Mouse (Mus musculus): ENCODE data around the gene Actl6b. TPM values are rescaled to one million over a fixed set of nuclear protein-coding genes. Genes with fewer than 3 reads are reported as not detected.

Actl6b gene
- polyA plus RNA-seq, 1 experiment, result not detected

- no peak overlapping the region for H3ac ChIP-seq (ENCODE audit: control insufficient read depth, insufficient read length, low read depth)
- no peaks in the 10 kb centered on the region for H3K79me3 ChIP-seq (ENCODE audit: low read depth)
- H3K4me3 ChIP-seq (ENCODE audit: insufficient read depth, poor library complexity, severe bottlenecking), result no peak overlapping the region
- TF ChIP-seq CEBPB (IDR thresholded peaks at IDR 0.05; ENCODE audit: low read depth), result no peak
- no peak for TF ChIP-seq MAX (IDR thresholded peaks at IDR 0.05)
- TF ChIP-seq MYOD1 (IDR thresholded peaks at IDR 0.05; ENCODE audit: control insufficient read depth, insufficient read length, low read depth), result no peak
- TF ChIP-seq FOSL1 (IDR thresholded peaks at IDR 0.05; ENCODE audit: insufficient read depth, low read length, poor library complexity, severe bottlenecking), result no peak
- H3K79me2 ChIP-seq (ENCODE audit: control insufficient read depth, insufficient read depth), result no peaks in the 10 kb centered on the region
- peaks cover 25% of the 10 kb centered on the region for H3K27me3 ChIP-seq (ENCODE audit: control insufficient read depth, insufficient read depth, insufficient read length)
- H3K36me3 ChIP-seq (ENCODE audit: control insufficient read depth, insufficient read depth), result no peaks in the 10 kb centered on the region
These were observed 2.2 kb upstream of the Actl6b start for GRCm38 (mm10) chr5:137551119-137551518.

GRCm38 (mm10) chr5:137553000-137553399 lies 317 bp upstream of the Actl6b start:
- Histone ChIP-seq H3K36me3 (ENCODE audit: control insufficient read depth, insufficient read depth) (no peaks in the 10 kb centered on the region), H3K79me3 (ENCODE audit: low read depth) (no peaks in the 10 kb centered on the region), H3K79me2 (ENCODE audit: control insufficient read depth, insufficient read depth) (no peaks in the 10 kb centered on the region), H3K4me3 (ENCODE audit: insufficient read depth, poor library complexity, severe bottlenecking) (no peak overlapping the region), H3K27me3 (ENCODE audit: control insufficient read depth, insufficient read depth, insufficient read length) (peaks cover 25% of the 10 kb centered on the region), H3ac (ENCODE audit: control insufficient read depth, insufficient read length, low read depth) (no peak overlapping the region)
- no peak for TF ChIP-seq CTCF (IDR thresholded peaks at IDR 0.05; ENCODE audit: control insufficient read depth, insufficient read depth, insufficient read length)
- TF ChIP-seq USF1 (IDR thresholded peaks at IDR 0.05; ENCODE audit: low read depth), result no peak
- no peak for TF ChIP-seq MAX (IDR thresholded peaks at IDR 0.05)
- no peak for TF ChIP-seq CEBPB (IDR thresholded peaks at IDR 0.05; ENCODE audit: low read depth)
- no peak for TF ChIP-seq MYOG (IDR thresholded peaks at IDR 0.05; ENCODE audit: control insufficient read depth, extremely low read depth, insufficient read length)
- no peak for TF ChIP-seq FOSL1 (IDR thresholded peaks at IDR 0.05; ENCODE audit: insufficient read depth, low read length, poor library complexity, severe bottlenecking)
- no peak for TF ChIP-seq MYOD1 (IDR thresholded peaks at IDR 0.05; ENCODE audit: control insufficient read depth, insufficient read length, low read depth)

- no peak overlapping the region for H3K4me3 ChIP-seq (ENCODE audit: insufficient read depth, poor library complexity, severe bottlenecking)
- H3ac ChIP-seq (ENCODE audit: control insufficient read depth, insufficient read length, low read depth), result no peak overlapping the region
- TF ChIP-seq USF1 (IDR thresholded peaks at IDR 0.05; ENCODE audit: low read depth) (no peak), CTCF (IDR thresholded peaks at IDR 0.05; ENCODE audit: control insufficient read depth, insufficient read depth, insufficient read length) (no peak), FOSL1 (IDR thresholded peaks at IDR 0.05; ENCODE audit: insufficient read depth, low read length, poor library complexity, severe bottlenecking) (no peak), CEBPB (IDR thresholded peaks at IDR 0.05; ENCODE audit: low read depth) (no peak), MAX (IDR thresholded peaks at IDR 0.05) (no peak), MYOG (IDR thresholded peaks at IDR 0.05; ENCODE audit: control insufficient read depth, extremely low read depth, insufficient read length) (no peak), MYOD1 (IDR thresholded peaks at IDR 0.05; ENCODE audit: control insufficient read depth, insufficient read length, low read depth) (no peak)
- no peaks in the 10 kb centered on the region for H3K79me3 ChIP-seq (ENCODE audit: low read depth)
- peaks cover 23% of the 10 kb centered on the region for H3K27me3 ChIP-seq (ENCODE audit: control insufficient read depth, insufficient read depth, insufficient read length)
- H3K79me2 ChIP-seq (ENCODE audit: control insufficient read depth, insufficient read depth), result no peaks in the 10 kb centered on the region
- no peaks in the 10 kb centered on the region for H3K36me3 ChIP-seq (ENCODE audit: control insufficient read depth, insufficient read depth)
These were observed 581 bp downstream of the Actl6b start for GRCm38 (mm10) chr5:137553898-137554297.

- no peak overlapping the region for H3ac ChIP-seq (ENCODE audit: control insufficient read depth, insufficient read length, low read depth)
- H3K79me2 ChIP-seq (ENCODE audit: control insufficient read depth, insufficient read depth), result no peaks in the 10 kb centered on the region
- H3K79me3 ChIP-seq (ENCODE audit: low read depth), result no peaks in the 10 kb centered on the region
- no peak overlapping the region for H3K4me3 ChIP-seq (ENCODE audit: insufficient read depth, poor library complexity, severe bottlenecking)
- H3K27me3 ChIP-seq (ENCODE audit: control insufficient read depth, insufficient read depth, insufficient read length), result peaks cover 44% of the 10 kb centered on the region
- TF ChIP-seq FOSL1 (IDR thresholded peaks at IDR 0.05; ENCODE audit: insufficient read depth, low read length, poor library complexity, severe bottlenecking) (no peak), CEBPB (IDR thresholded peaks at IDR 0.05; ENCODE audit: low read depth) (no peak), MYOG (IDR thresholded peaks at IDR 0.05; ENCODE audit: control insufficient read depth, extremely low read depth, insufficient read length) (no peak), USF1 (IDR thresholded peaks at IDR 0.05; ENCODE audit: low read depth) (no peak), MYOD1 (IDR thresholded peaks at IDR 0.05; ENCODE audit: control insufficient read depth, insufficient read length, low read depth) (no peak), CTCF (IDR thresholded peaks at IDR 0.05; ENCODE audit: control insufficient read depth, insufficient read depth, insufficient read length) (no peak), MAX (IDR thresholded peaks at IDR 0.05) (no peak)
- no peaks in the 10 kb centered on the region for H3K36me3 ChIP-seq (ENCODE audit: control insufficient read depth, insufficient read depth)
These were observed 8.2 kb downstream of the Actl6b start for GRCm38 (mm10) chr5:137561556-137561955.

DNA sequence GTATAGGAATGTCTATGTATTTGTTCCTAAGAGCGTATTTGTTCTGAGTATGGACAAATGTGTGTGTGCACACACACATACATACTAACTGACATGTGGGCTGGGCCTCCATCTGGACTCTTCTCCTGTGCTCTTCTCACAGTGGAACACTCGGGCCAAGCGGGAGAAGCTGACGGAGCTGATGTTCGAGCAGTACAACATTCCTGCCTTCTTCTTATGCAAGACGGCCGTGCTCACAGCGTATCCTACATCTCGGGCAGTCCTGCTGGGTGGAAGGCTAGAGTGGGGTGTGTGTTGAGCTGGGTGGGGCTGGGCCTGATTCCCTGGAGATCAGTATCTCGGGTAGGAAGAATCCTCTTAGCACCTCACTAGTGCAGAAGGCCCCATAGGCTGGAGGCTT lies 9.6 kb downstream of the Actl6b start:
- H3K79me3 ChIP-seq (ENCODE audit: low read depth), result no peaks in the 10 kb centered on the region
- H3K36me3 ChIP-seq (ENCODE audit: control insufficient read depth, insufficient read depth), result no peaks in the 10 kb centered on the region
- no peak overlapping the region for H3ac ChIP-seq (ENCODE audit: control insufficient read depth, insufficient read length, low read depth)
- no peaks in the 10 kb centered on the region for H3K79me2 ChIP-seq (ENCODE audit: control insufficient read depth, insufficient read depth)
- TF ChIP-seq MYOG (IDR thresholded peaks at IDR 0.05; ENCODE audit: control insufficient read depth, extremely low read depth, insufficient read length) (no peak), USF1 (IDR thresholded peaks at IDR 0.05; ENCODE audit: low read depth) (no peak), MAX (IDR thresholded peaks at IDR 0.05) (no peak), MYOD1 (IDR thresholded peaks at IDR 0.05; ENCODE audit: control insufficient read depth, insufficient read length, low read depth) (no peak), CTCF (IDR thresholded peaks at IDR 0.05; ENCODE audit: control insufficient read depth, insufficient read depth, insufficient read length) (no peak), FOSL1 (IDR thresholded peaks at IDR 0.05; ENCODE audit: insufficient read depth, low read length, poor library complexity, severe bottlenecking) (no peak)
- H3K4me3 ChIP-seq (ENCODE audit: insufficient read depth, poor library complexity, severe bottlenecking), result no peak overlapping the region
- H3K27me3 ChIP-seq (ENCODE audit: control insufficient read depth, insufficient read depth, insufficient read length), result peaks cover 50% of the 10 kb centered on the region

DNA sequence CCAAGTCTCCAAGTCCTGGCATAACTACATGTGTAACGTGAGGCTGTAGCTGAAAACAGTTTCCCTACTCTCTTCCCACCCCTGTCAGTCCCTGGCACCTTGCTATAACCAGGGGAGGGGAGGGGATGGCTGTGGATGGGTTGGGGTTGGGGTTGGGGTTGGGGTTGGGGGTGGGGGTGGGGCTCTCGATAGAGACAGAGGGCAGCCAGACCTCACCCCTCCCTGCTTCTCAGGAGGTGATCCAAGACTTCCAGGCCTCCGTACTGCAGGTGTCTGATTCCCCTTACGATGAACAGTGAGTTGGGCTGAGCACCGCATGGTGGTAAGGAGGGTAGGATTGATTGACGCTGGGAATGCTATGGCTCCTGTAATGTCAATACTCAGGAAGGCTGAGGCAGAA lies 12.4 kb downstream of the Actl6b start:
- no peak overlapping the region for H3K4me3 ChIP-seq (ENCODE audit: insufficient read depth, poor library complexity, severe bottlenecking)
- H3K27me3 ChIP-seq (ENCODE audit: control insufficient read depth, insufficient read depth, insufficient read length), result peaks cover 45% of the 10 kb centered on the region
- H3K79me3 ChIP-seq (ENCODE audit: low read depth), result no peaks in the 10 kb centered on the region
- no peak for TF ChIP-seq CTCF (IDR thresholded peaks at IDR 0.05; ENCODE audit: control insufficient read depth, insufficient read depth, insufficient read length)
- no peak for TF ChIP-seq FOSL1 (IDR thresholded peaks at IDR 0.05; ENCODE audit: insufficient read depth, low read length, poor library complexity, severe bottlenecking)
- TF ChIP-seq MYOD1 (IDR thresholded peaks at IDR 0.05; ENCODE audit: control insufficient read depth, insufficient read length, low read depth), result no peak
- TF ChIP-seq MAX (IDR thresholded peaks at IDR 0.05), result no peak
- no peak for TF ChIP-seq USF1 (IDR thresholded peaks at IDR 0.05; ENCODE audit: low read depth)
- no peak for TF ChIP-seq MYOG (IDR thresholded peaks at IDR 0.05; ENCODE audit: control insufficient read depth, extremely low read depth, insufficient read length)
- H3ac ChIP-seq (ENCODE audit: control insufficient read depth, insufficient read length, low read depth), result no peak overlapping the region
- H3K79me2 ChIP-seq (ENCODE audit: control insufficient read depth, insufficient read depth), result no peaks in the 10 kb centered on the region
- H3K36me3 ChIP-seq (ENCODE audit: control insufficient read depth, insufficient read depth), result no peaks in the 10 kb centered on the region

All from C2C12 (cell line).